Mouse (Mus musculus) ovary, postnatal 36 days (tissue): ENCODE measurements around the gene Slitrk3.
"Not testable (repeated sequence)": the region's sequence is repeated elsewhere in the genome, so short reads cannot be mapped to it uniquely, and the experiment has no call there.

Experiments used
- DNase-seq: peaks from one replicate; pipeline ENCODE4 v3.0.0; 2022; ENCODE audit warnings: low spot score, mixed read lengths

Gene Slitrk3

GRCm38 (mm10) chr3:73057197-73057811 lies at the start of gene Slitrk3:
Slitrk3 (minus strand) TSS chr3:73057803.
- no peak for DNase-seq

GRCm38 (mm10) chr3:73094445-73094844 lies 36.8 kb upstream of the Slitrk3 start:
- not testable (repeated sequence) for DNase-seq

- no peak for DNase-seq
These were observed 27.0 kb upstream of the Slitrk3 start for GRCm38 (mm10) chr3:73084620-73085019.

GRCm38 (mm10) chr3:73065823-73066755 lies 8.5 kb upstream of the Slitrk3 start:
- peak; percentile 60 for DNase-seq

- no peak for DNase-seq
These were observed 587 bp upstream of the Slitrk3 start for GRCm38 (mm10) chr3:73058190-73058589.

- DNase-seq: no peak
These were observed 959 bp downstream of the Slitrk3 start for GRCm38 (mm10) chr3:73056492-73057196.

- no peak for DNase-seq
These were observed 1.6 kb downstream of the Slitrk3 start for GRCm38 (mm10) chr3:73056044-73056438.

- DNase-seq: no peak
These were observed 2.1 kb downstream of the Slitrk3 start for GRCm38 (mm10) chr3:73055399-73056043.

- peak; percentile 28 for DNase-seq
These were observed 4.1 kb downstream of the Slitrk3 start for GRCm38 (mm10) chr3:73053451-73053931.

- DNase-seq: peak; percentile 30
These were observed 11.4 kb downstream of the Slitrk3 start for GRCm38 (mm10) chr3:73046248-73046647.

- no peak for DNase-seq
These were observed 15.3 kb downstream of the Slitrk3 start for GRCm38 (mm10) chr3:73042256-73042655.

GRCm38 (mm10) chr3:73006045-73006444 lies 51.6 kb downstream of the Slitrk3 start:
- no peak for DNase-seq

- no peak for DNase-seq
These were observed 54.5 kb downstream of the Slitrk3 start for GRCm38 (mm10) chr3:73002933-73003696.

- no peak for DNase-seq
These were observed 60.1 kb downstream of the Slitrk3 start for GRCm38 (mm10) chr3:72997517-72997916.
